Mouse (Mus musculus) liver, embryonic 13.5 days (tissue): ENCODE results near the gene Rab36. TPM values are rescaled to one million over a fixed set of nuclear protein-coding genes. Genes with fewer than 3 reads are reported as not detected.

ENCODE experiments used
- ATAC-seq: fragments of 200-750 bp; cut with Nextera tagmentation; 2 replicates; pipeline ENCODE4 v1.8.0; 2017; ENCODE audit warnings: low read depth, mild to moderate bottlenecking, moderate number of reproducible peaks, moderate library complexity
- DNase-seq: peaks from one replicate; pipeline ENCODE4 v3.0.0; 2022
- H3K27ac ChIP-seq: fragments of 300-500 bp; sonication (generic); 2 replicates; pipeline ENCODE4 v1.5.1; 2015; ENCODE audit warnings: moderate library complexity, mild to moderate bottlenecking, inconsistent platforms
- H3K27me3 ChIP-seq: fragments of 300-500 bp; sonication (generic); 2 replicates; pipeline ENCODE4 v1.6.1; 2015; ENCODE audit warnings: mild to moderate bottlenecking, inconsistent platforms
- H3K36me3 ChIP-seq: fragments of 300-500 bp; sonication (generic); 2 replicates; pipeline ENCODE4 v1.6.1; 2015; ENCODE audit warnings: mild to moderate bottlenecking, inconsistent platforms
- H3K4me1 ChIP-seq: fragments of 300-500 bp; sonication (generic); replicated peaks from 2 replicates; pipeline ENCODE4 v1.6.1; 2015; ENCODE audit warnings: inconsistent platforms
- H3K4me2 ChIP-seq: fragments of 300-500 bp; sonication (generic); 2 replicates; pipeline ENCODE4 v1.6.1; 2015; ENCODE audit warnings: inconsistent platforms, mild to moderate bottlenecking, moderate library complexity
- H3K4me3 ChIP-seq: fragments of 300-500 bp; sonication (generic); replicated peaks from 2 replicates; pipeline ENCODE4 v1.5.1; 2015; ENCODE audit warnings: mild to moderate bottlenecking, inconsistent platforms
- H3K9ac ChIP-seq: fragments of 300-500 bp; sonication (generic); 2 replicates; pipeline ENCODE4 v1.6.1; 2015; ENCODE audit warnings: mild to moderate bottlenecking, inconsistent platforms
- H3K9me3 ChIP-seq: fragments of 300-500 bp; sonication (generic); replicated peaks from 2 replicates; pipeline ENCODE4 v1.6.1; 2016; ENCODE audit warnings: inconsistent platforms
- WGBS: fragments of 180-500 bp; shearing (Covaris S2); methylation state at CpG from one replicate; pipeline ENCODE4 v1.1.7; 2015; ENCODE audit not compliant: insufficient replicate concordance; 5-methylcytosine and 5-hydroxymethylcytosine counted together
- polyA plus RNA-seq: library from polyadenylated mRNA; unstranded; fragments of >200 nt; fragmentation: Nextera tagmentation; extraction: Ambion mirVana; gene quantifications from 2 replicates; pipeline ENCODE4 v1.2.1, GENCODE M21; 2015

Rab36 gene
- polyA plus RNA-seq, 1 experiment from 2014 or later: 2.1 TPM

DNA sequence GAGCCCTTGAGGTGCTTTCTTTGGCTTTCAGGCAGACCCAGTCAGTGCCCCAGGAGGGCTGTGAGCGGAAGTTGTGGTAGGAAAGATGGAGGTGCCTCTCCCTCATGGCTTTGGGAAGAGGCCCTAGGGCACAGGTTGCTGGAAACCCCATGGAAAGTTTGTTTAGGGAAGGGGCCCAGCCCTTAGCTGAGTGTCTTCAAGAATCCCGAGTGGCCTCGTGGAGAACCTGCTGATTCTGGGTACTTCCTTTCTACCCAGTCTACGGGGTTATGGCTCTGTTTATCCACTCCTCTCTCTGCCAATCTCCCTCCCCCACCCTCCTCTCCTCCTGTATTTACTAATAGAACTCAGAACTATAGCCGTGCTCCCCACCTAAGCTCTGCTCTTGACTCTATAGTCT is 38.8 kb downstream of the Rab36 start:
- Histone ChIP-seq H3K9ac (no peak overlapping the region), H3K27me3 (no peaks in the 10 kb centered on the region), H3K27ac (no peak overlapping the region), H3K4me2 (no peak overlapping the region), H3K4me1 (peaks cover 40% of the 10 kb centered on the region), H3K36me3 (no peaks in the 10 kb centered on the region), H3K9me3 (no peaks in the 10 kb centered on the region), H3K4me3 (no peak overlapping the region)
- 48% methylated on average over 5 of the region's 5 CpGs for WGBS
- DNase-seq (no peak), ATAC-seq (no peak)

DNA sequence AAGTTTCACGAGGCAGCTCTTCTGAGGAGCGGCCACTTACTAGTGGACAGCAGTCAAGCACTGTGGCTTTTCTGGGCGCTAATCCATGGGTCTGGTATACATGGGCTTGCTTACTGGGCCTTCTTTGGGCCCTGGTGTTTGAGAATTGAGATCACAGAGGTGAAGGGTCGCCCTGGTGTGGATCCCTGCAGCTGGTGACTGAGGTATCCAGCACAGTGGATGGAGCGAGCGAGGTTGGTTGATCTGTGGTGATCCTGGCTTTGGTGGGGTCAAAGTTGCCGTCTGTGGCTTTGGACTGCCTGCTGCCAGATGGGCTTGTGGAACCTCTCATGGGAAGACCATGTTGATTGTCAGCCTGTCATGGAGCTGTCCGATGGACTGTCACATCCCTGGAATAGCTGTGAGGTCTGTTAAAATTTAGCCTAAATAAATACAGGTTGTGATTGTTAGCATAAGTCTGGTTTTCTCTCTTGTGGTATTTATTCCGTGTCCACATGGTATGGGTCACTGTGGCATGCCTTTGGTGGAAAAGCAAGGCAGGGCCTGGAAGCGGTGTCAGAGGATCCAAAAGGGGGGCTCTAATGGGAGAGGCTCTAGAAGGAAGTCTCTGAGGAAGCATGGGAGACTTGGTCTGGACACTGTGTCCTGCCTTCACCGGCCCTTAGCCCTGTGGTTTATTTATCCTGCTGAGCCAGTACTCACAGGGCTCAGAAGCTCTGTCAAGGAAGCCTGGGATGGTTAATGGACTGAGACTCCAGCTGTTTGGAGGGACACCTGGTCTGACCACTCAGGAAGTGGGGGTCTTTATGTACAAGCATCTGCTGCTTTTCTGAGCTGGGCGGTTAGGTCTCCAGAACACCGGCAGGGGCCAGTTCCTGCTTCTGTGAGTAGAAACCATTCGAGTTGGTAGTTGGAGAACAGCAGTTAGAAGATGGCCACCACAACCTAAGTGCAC is 41.6 kb downstream of the Rab36 start:
- Histone ChIP-seq H3K4me1 (peaks cover 34% of the 10 kb centered on the region), H3K9me3 (no peaks in the 10 kb centered on the region), H3K4me2 (no peak overlapping the region), H3K36me3 (no peaks in the 10 kb centered on the region), H3K9ac (no peak overlapping the region; the same call in 1 of the 2 replicates), H3K27ac (peak overlapping the region; percentile 55), H3K27me3 (no peaks in the 10 kb centered on the region), H3K4me3 (no peak overlapping the region)
- DNase-seq (no peak), ATAC-seq (peak; percentile 54)
- 54% methylated on average over 14 of the region's 14 CpGs for WGBS

DNA sequence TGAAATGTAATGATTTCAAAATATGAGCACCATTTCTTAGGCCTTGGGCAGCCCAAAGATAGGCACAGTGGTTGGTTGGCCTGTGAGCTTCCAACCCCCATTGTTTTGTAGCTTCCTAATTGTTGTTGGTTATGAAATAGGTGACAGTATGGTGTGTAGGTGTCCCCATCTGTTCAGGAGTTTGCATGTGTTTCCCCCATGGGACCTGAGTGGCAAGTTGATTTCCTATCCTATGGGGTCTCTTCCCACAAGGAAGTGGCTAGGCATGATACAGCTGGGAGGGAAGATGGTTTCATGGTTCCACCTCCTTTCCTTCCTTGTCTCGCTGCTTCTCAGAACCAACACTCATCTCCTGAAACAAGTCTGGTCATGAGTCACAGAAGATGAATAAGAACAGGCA is 48.5 kb downstream of the Rab36 start:
- WGBS: 59% methylated on average over 1 of the region's 1 CpGs
- H3K27me3 ChIP-seq: no peaks in the 10 kb centered on the region
- ATAC-seq (no peak), DNase-seq (no peak)
- no peaks in the 10 kb centered on the region for H3K36me3 ChIP-seq
- no peak overlapping the region for H3K4me2 ChIP-seq
- H3K27ac ChIP-seq: no peak overlapping the region
- H3K9ac ChIP-seq: no peak overlapping the region
- no peaks in the 10 kb centered on the region for H3K9me3 ChIP-seq
- no peak overlapping the region for H3K4me3 ChIP-seq
- no peaks in the 10 kb centered on the region for H3K4me1 ChIP-seq

DNA sequence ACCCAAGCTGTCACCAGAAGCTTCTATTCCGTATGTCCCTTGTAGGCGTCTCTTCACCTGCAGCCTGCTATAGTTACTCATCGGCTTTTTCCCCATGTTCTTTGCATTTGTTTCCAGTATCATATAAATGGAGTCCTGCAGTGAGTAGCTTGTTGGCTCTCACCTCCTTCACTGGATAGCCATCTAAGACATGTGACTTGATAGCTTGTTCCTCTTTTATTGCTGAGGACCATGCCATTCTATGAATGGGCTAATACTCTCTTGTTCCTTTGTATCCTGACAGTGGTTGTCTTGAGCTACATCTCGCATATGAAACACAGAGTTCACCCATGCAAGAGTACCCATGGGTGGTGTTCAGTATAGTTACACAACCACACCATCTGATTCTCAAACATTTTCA is 51.6 kb downstream of the Rab36 start:
- DNase-seq: no peak

DNA sequence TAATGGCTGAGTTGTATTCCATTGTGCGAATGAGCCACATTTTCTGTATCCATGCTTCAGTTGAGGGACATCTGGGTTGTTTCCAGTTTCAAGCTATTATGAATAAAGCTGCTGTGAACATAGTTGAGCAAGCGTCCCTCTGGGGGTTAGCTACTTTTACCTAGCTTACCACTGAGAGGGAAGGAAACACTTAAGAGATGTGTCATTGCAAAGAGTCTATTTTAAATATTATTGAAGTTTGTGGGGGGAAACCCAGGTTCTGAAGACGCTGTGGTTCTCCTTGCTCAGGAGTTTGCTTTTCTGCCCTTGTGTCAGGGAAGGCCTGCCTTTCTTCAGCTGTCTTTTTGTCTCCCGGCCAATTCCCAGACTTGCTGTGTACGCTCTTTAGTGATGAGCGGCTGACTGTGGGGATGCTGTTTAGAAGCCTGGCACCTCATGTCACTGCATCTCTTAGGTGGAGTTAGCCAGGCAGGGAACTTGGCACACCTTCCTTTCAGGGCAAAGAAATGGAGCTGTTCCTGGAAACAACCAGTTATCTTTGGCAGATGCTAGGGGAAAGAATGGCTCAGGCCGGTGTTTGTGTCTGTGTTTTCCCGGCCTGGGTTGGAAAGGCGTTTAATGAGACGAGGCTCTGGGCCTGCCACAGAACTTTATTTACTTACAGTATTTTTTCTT is 54.8 kb downstream of the Rab36 start:
- WGBS: 76% methylated on average over 10 of the region's 10 CpGs
- Histone ChIP-seq H3K4me3 (no peak overlapping the region), H3K27ac (no peak overlapping the region), H3K4me2 (no peak overlapping the region), H3K36me3 (no peaks in the 10 kb centered on the region), H3K27me3 (no peaks in the 10 kb centered on the region), H3K9ac (no peak overlapping the region), H3K4me1 (peaks cover 6% of the 10 kb centered on the region), H3K9me3 (no peaks in the 10 kb centered on the region)
- ATAC-seq: no peak
- no peak for DNase-seq

More for the DNA sequence above, 51.6 kb downstream of the Rab36 start:
- Histone ChIP-seq H3K27me3 (no peaks in the 10 kb centered on the region), H3K4me2 (no peak overlapping the region), H3K9ac (no peak overlapping the region), H3K4me3 (no peak overlapping the region), H3K27ac (no peak overlapping the region), H3K36me3 (no peaks in the 10 kb centered on the region), H3K9me3 (no peaks in the 10 kb centered on the region), H3K4me1 (no peaks in the 10 kb centered on the region)
- WGBS: 76% methylated on average over 4 of the region's 4 CpGs
- ATAC-seq: no peak

DNA sequence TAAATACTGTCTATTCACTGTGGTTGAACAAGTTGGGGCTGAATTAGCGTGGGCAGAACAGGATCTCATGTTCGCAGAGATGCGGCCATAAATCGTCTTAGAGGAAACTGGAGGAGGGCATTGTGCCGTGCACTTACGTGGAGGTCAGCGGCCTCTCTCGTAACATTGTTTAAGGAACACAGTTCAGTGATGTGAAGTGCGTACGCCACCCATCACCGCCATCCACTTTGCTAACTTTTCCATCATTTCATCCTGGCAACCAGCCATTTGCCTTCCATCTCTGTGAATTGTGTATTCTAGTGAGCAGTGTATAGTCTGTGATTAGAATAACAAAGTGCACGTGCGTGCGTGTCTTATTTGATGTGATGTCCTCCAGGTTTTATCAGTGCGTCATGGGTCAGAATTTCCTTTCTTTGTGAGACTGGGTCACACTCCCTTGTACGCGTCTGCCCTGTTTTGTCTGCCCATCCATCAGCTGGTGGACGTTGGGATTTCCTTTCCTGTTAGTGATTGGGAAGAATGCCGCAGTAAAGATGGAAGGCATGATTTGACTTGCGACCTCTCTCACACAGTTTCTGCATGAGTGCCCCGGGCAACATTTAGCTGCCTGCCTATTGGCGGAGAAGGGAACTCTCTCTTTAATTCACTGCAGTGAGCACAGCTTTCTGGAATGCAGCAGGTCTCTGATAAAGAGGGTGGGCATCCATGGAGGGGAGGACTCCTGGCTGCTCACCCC is 56.6 kb downstream of the Rab36 start:
- WGBS: 62% methylated on average over 22 of the region's 22 CpGs
- Histone ChIP-seq H3K36me3 (no peaks in the 10 kb centered on the region), H3K27me3 (no peaks in the 10 kb centered on the region), H3K4me1 (peaks cover 23% of the 10 kb centered on the region), H3K4me3 (no peak overlapping the region), H3K9me3 (no peaks in the 10 kb centered on the region), H3K4me2 (no peak overlapping the region), H3K9ac (no peak overlapping the region), H3K27ac (no peak overlapping the region)
- ATAC-seq: no peak
- DNase-seq: no peak

DNA sequence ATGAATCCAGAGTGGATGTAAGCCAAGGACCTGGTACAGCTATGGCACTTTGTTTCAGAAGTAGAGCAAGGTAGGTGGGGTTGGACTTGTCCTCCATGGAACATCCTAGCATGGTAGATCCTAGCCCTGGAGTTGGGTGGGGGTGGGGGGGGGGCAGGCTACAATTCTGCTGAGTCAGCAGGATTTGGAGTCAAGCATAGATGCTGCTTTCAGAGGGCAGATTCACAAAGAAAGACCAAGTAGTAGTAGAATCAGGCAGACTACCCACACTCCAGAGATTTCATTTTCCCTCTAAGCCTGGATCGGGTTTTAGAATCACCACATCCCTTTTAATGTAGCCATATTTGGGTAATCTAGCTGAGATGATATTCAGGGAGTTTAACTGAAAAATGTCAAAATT is 57.5 kb downstream of the Rab36 start:
- WGBS: 73% methylated on average over 1 of the region's 1 CpGs
- no peak for DNase-seq
- no peak overlapping the region for H3K27ac ChIP-seq
- peaks cover 32% of the 10 kb centered on the region for H3K4me1 ChIP-seq
- no peak for ATAC-seq
- H3K27me3 ChIP-seq: no peaks in the 10 kb centered on the region
- no peak overlapping the region for H3K4me3 ChIP-seq
- H3K4me2 ChIP-seq: no peak overlapping the region
- H3K9me3 ChIP-seq: no peaks in the 10 kb centered on the region
- no peaks in the 10 kb centered on the region for H3K36me3 ChIP-seq
- no peak overlapping the region for H3K9ac ChIP-seq

DNA sequence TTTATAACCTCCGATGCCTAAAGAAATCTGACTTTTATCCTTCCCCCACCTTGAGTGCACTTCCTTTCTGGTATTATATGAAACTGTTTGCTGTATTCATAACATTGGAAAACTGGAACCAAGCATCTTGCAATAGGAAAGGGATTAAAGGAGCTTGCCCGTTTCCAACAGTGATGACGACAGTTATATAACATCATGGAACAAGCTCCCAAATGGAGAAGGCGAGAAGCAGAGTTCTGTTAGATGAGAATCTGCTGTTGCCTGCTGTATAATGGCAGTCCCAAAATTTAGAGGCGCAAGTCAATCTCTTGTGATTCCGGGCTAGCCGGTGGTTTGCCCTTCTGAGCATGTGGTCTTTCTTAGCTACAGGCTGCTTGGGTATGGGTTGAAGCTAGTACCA is 58.4 kb downstream of the Rab36 start:
- 81% methylated on average over 7 of the region's 7 CpGs for WGBS
- H3K4me3 ChIP-seq: no peak overlapping the region
- no peak overlapping the region for H3K9ac ChIP-seq
- H3K27me3 ChIP-seq: no peaks in the 10 kb centered on the region
- no peak overlapping the region for H3K27ac ChIP-seq
- H3K36me3 ChIP-seq: no peaks in the 10 kb centered on the region
- H3K9me3 ChIP-seq: no peaks in the 10 kb centered on the region
- no peak for DNase-seq
- ATAC-seq: no peak
- peaks cover 33% of the 10 kb centered on the region for H3K4me1 ChIP-seq
- no peak overlapping the region for H3K4me2 ChIP-seq

DNA sequence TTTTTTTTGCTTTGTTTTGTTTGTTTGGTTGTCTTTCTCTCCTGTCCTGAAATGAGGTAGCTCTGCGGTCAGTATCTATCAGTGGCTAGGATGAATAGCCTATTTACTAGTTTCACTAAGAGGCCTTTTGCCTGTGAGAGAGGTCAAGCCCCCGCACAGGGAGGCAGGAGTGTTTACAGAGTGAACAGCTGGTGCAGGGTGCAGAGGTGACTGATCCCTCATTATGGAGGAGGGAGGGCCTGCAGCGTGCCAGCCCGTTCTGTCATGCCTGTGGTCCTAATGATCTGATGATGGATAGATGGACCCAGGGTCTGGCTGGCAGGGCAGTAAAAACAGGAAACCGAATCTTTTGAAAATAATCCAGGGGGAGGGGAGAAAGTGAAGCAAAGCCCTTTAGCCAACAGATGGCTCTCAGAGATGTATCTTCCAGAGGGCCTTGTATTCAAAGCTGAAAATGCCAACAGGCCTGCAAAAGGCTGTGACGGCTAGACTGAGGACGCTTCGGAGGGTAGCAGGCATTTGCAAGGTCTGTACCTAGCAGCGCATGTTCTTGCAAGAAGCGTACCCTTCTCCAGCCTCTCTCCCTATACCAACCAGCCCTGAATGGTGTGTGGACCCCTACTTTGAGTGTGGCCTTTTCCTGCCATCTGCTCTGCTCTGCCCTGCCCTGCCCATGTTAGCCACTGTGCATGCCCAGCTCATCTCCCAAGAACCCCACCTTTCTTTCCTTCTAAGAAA is 61.8 kb downstream of the Rab36 start:
- 46% methylated on average over 10 of the region's 10 CpGs for WGBS
- H3K36me3 ChIP-seq: no peaks in the 10 kb centered on the region
- peak; percentile 41; the same call in 1 of the 2 replicates for ATAC-seq
- H3K27ac ChIP-seq: no peak overlapping the region
- peaks cover 42% of the 10 kb centered on the region for H3K4me1 ChIP-seq
- no peak overlapping the region for H3K4me3 ChIP-seq
- H3K9ac ChIP-seq: no peak overlapping the region
- DNase-seq: no peak
- H3K27me3 ChIP-seq: no peaks in the 10 kb centered on the region
- H3K4me2 ChIP-seq: no peak overlapping the region
- no peaks in the 10 kb centered on the region for H3K9me3 ChIP-seq

DNA sequence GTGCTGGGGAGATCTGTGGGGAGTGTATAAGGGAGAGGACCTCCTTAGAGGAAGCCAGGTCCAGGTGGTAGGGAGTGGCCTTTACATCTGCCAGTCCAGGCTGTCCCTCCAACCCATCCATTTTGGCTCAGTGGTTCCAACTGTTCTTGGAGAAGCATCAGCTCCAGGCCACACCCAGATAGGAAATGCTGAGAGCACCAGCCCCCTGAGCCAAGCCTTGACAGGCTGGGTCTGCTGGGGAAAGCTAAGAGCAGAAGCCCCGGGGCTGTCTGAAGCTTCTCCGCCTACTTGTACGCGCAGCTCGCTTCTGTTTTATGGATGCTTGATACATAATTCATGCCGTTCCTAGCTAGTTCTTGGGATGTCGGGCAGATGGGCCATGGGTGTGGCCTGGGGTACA is 63.4 kb downstream of the Rab36 start:
- no peak for DNase-seq
- no peak overlapping the region for H3K4me2 ChIP-seq
- H3K4me3 ChIP-seq: no peak overlapping the region
- no peaks in the 10 kb centered on the region for H3K9me3 ChIP-seq
- 73% methylated on average over 7 of the region's 7 CpGs for WGBS
- ATAC-seq: no peak
- H3K9ac ChIP-seq: no peak overlapping the region
- no peak overlapping the region for H3K27ac ChIP-seq
- no peaks in the 10 kb centered on the region for H3K27me3 ChIP-seq
- H3K4me1 ChIP-seq: peaks cover 58% of the 10 kb centered on the region
- no peaks in the 10 kb centered on the region for H3K36me3 ChIP-seq

DNA sequence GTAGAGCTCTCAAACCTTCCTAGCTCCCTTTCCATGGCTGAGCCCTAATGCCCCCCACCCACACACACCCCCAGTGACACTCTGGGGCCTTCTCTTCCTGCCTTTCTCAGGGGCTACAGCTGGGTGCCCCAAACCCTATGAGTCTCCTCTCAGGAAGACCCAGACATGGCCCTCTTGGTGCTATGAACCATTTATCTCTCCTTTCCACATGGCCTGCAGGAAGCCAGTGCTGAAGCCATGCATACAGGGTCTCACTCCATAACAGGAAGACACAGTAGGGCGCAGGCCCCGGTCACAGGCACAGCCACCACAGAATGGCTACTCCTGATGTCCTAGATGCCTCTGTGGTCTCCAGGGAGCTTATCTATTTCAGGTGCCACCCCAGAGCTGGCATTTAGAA is 66.6 kb downstream of the Rab36 start:
- Histone ChIP-seq H3K27ac (peak overlapping the region; percentile 16; the same call in 1 of the 2 replicates), H3K4me3 (no peak overlapping the region), H3K36me3 (no peaks in the 10 kb centered on the region), H3K4me2 (no peak overlapping the region), H3K9ac (no peak overlapping the region), H3K9me3 (no peaks in the 10 kb centered on the region), H3K27me3 (no peaks in the 10 kb centered on the region), H3K4me1 (peaks cover 52% of the 10 kb centered on the region)
- ATAC-seq (peak; percentile 62), DNase-seq (peak; percentile 8)
- 33% methylated on average over 2 of the region's 2 CpGs for WGBS
